Mouse (Mus musculus) MEL (cell line): ENCODE data around the gene Gpr180. TPM values are rescaled to one million over a fixed set of nuclear protein-coding genes. Genes with fewer than 3 reads are reported as not detected.

Source experiments
- DNase-seq: peaks from one replicate; pipeline ENCODE4 v3.0.0; 2011; ENCODE audit warnings: low read depth, low spot score
- H3K27ac ChIP-seq: 2 replicates; pipeline ENCODE4 v1.5.1; 2012; ENCODE audit warnings: low read depth, mild to moderate bottlenecking, control low read depth, low read length, moderate library complexity; ENCODE audit not compliant: control insufficient read depth
- H3K27me3 ChIP-seq, 2 experiments: fragments of 150-350 bp in 1 of 2; sonication (generic) in 1 of 2; 2 replicates each; pipeline ENCODE4 v1.6.1; 2012; ENCODE audit warnings: low read length in 2 of 2, mild to moderate bottlenecking in 2 of 2, improper control_type of control experiment in 1 of 2, moderate library complexity in 1 of 2; ENCODE audit not compliant: insufficient read depth in 2 of 2, control insufficient read depth in 1 of 2
- H3K36me3 ChIP-seq, 2 experiments: 2 replicates each; pipeline ENCODE4 v1.6.1; 2012 to 2014; ENCODE audit warnings: low read length in 2 of 2, improper control_type of control experiment in 1 of 2, inconsistent platforms in 1 of 2, mild to moderate bottlenecking in 1 of 2; ENCODE audit not compliant: insufficient read depth in 2 of 2, control insufficient read depth in 1 of 2
- H3K4me1 ChIP-seq, 2 experiments: fragments of 150-350 bp in 1 of 2; sonication (generic) in 1 of 2; 2 replicates each; pipeline ENCODE4 v1.6.1; 2012; ENCODE audit warnings: low read length in 2 of 2, improper control_type of control experiment in 1 of 2, mild to moderate bottlenecking in 1 of 2; ENCODE audit not compliant: insufficient read depth in 2 of 2, control insufficient read depth in 1 of 2
- H3K4me3 ChIP-seq, 2 experiments: fragments of 150-350 bp in 1 of 2; sonication (generic) in 1 of 2; 2 replicates each; pipeline ENCODE4 v1.5.1; 2012; ENCODE audit warnings: low read depth in 2 of 2, low read length in 2 of 2, mild to moderate bottlenecking in 2 of 2, moderate library complexity in 2 of 2, control low read depth in 1 of 2, improper control_type of control experiment in 1 of 2; ENCODE audit not compliant: control insufficient read depth in 1 of 2, insufficient read depth in 1 of 2
- H3K79me2 ChIP-seq: 2 replicates; pipeline ENCODE4 v1.6.1; 2012; ENCODE audit warnings: mild to moderate bottlenecking, low read length, moderate library complexity; ENCODE audit not compliant: control insufficient read depth, poor library complexity, insufficient read depth
- H3K9ac ChIP-seq: 2 replicates; pipeline ENCODE4 v1.6.1; 2012; ENCODE audit warnings: low read depth, mild to moderate bottlenecking, control low read depth, low read length, moderate library complexity; ENCODE audit not compliant: control insufficient read depth, poor library complexity, severe bottlenecking
- H3K9me3 ChIP-seq: fragments of 150-350 bp; sonication (generic); replicated peaks from 2 replicates; pipeline ENCODE4 v1.6.1; 2012; ENCODE audit warnings: mild to moderate bottlenecking, low read length, improper control_type of control experiment, moderate library complexity; ENCODE audit not compliant: insufficient read depth
- CHD2 ChIP-seq: IDR thresholded peaks from 2 replicates; pipeline ENCODE4 v1.6.1; 2011; ENCODE audit warnings: low read length, improper control_type of control experiment
- CTCF ChIP-seq, 3 experiments: IDR thresholded peaks in 2 of 3; conservative IDR thresholded peaks in 1 of 3; 2 replicates each; pipeline ENCODE4 v1.5.1; 2011 to 2012; ENCODE audit warnings: low read length in 3 of 3, low read depth in 2 of 3, mild to moderate bottlenecking in 2 of 3, improper control_type of control experiment in 1 of 3, inconsistent platforms in 1 of 3, mixed read lengths in 1 of 3, moderate library complexity in 1 of 3; ENCODE audit not compliant: control insufficient read depth in 1 of 3, insufficient read depth in 1 of 3, poor library complexity in 1 of 3, severe bottlenecking in 1 of 3
- E2F4 ChIP-seq: IDR thresholded peaks from 2 replicates; pipeline ENCODE4 v1.6.1; 2011; ENCODE audit warnings: low read depth, low read length, improper control_type of control experiment, borderline replicate concordance
- EP300 ChIP-seq, 2 experiments: IDR thresholded peaks; 2 replicates each; pipeline ENCODE4 v1.6.1; 2011; ENCODE audit warnings: improper control_type of control experiment in 2 of 2, low read length in 2 of 2, low read depth in 1 of 2, mild to moderate bottlenecking in 1 of 2
- ETS1 ChIP-seq: IDR thresholded peaks from 2 replicates; pipeline ENCODE4 v1.6.1; 2012; ENCODE audit warnings: low read depth, mild to moderate bottlenecking, inconsistent platforms, low read length, improper control_type of control experiment, moderate library complexity
- GABPA ChIP-seq: IDR thresholded peaks from 2 replicates; pipeline ENCODE4 v1.6.1; 2012; ENCODE audit warnings: low read depth, mild to moderate bottlenecking, inconsistent platforms, low read length, improper control_type of control experiment, moderate library complexity
- GATA1 ChIP-seq: IDR thresholded peaks from 2 replicates; pipeline ENCODE4 v1.6.1; 2011; ENCODE audit warnings: low read depth, low read length, improper control_type of control experiment
- HCFC1 ChIP-seq: IDR thresholded peaks from 2 replicates; pipeline ENCODE4 v1.6.1; 2012; ENCODE audit warnings: low read depth, mild to moderate bottlenecking, inconsistent platforms, low read length, improper control_type of control experiment, moderate library complexity
- JUND ChIP-seq: IDR thresholded peaks from 2 replicates; pipeline ENCODE4 v1.6.1; 2011; ENCODE audit warnings: low read depth, mild to moderate bottlenecking, improper control_type of control experiment, low read length
- KAT2A ChIP-seq: conservative IDR thresholded peaks from 2 replicates; pipeline ENCODE4 v1.6.1; 2012; ENCODE audit warnings: low read depth, low read length, improper control_type of control experiment, inconsistent platforms
- MAFK ChIP-seq: IDR thresholded peaks from 2 replicates; pipeline ENCODE4 v1.6.1; 2011; ENCODE audit warnings: low read depth, mild to moderate bottlenecking, low read length, improper control_type of control experiment, borderline replicate concordance
- MAX ChIP-seq: IDR thresholded peaks from 2 replicates; pipeline ENCODE4 v1.6.1; 2011; ENCODE audit warnings: low read length, improper control_type of control experiment
- MAZ ChIP-seq: IDR thresholded peaks from 2 replicates; pipeline ENCODE4 v1.6.1; 2012; ENCODE audit warnings: low read depth, mild to moderate bottlenecking, inconsistent platforms, low read length, improper control_type of control experiment
- MEF2A ChIP-seq: IDR thresholded peaks from 2 replicates; pipeline ENCODE4 v1.6.1; 2014; ENCODE audit warnings: low read depth, mild to moderate bottlenecking, inconsistent platforms, low read length, improper control_type of control experiment; ENCODE audit not compliant: poor library complexity, insufficient replicate concordance, severe bottlenecking; ENCODE audit errors: extremely low read depth
- MXI1 ChIP-seq: IDR thresholded peaks from 2 replicates; pipeline ENCODE4 v1.6.1; 2011; ENCODE audit warnings: mild to moderate bottlenecking, low read depth, low read length, improper control_type of control experiment
- MYB ChIP-seq: IDR thresholded peaks from 2 replicates; pipeline ENCODE4 v1.6.1; 2011; ENCODE audit warnings: mild to moderate bottlenecking, low read depth, low read length, improper control_type of control experiment
- POLR2A ChIP-seq, 2 experiments: IDR thresholded peaks; 2 replicates each; pipeline ENCODE4 v1.6.1; 2011 to 2012; ENCODE audit warnings: low read length in 2 of 2, mild to moderate bottlenecking in 2 of 2, control low read depth in 1 of 2, improper control_type of control experiment in 1 of 2, low read depth in 1 of 2, moderate library complexity in 1 of 2; ENCODE audit not compliant: control insufficient read depth in 1 of 2, insufficient read depth in 1 of 2, poor library complexity in 1 of 2
- RAD21 ChIP-seq: IDR thresholded peaks from 2 replicates; pipeline ENCODE4 v1.6.1; 2011; ENCODE audit warnings: mild to moderate bottlenecking, low read depth, low read length, improper control_type of control experiment
- SIN3A ChIP-seq: IDR thresholded peaks from 2 replicates; pipeline ENCODE4 v1.6.1; 2012; ENCODE audit warnings: low read length, improper control_type of control experiment, inconsistent platforms
- SMC3 ChIP-seq: IDR thresholded peaks from 2 replicates; pipeline ENCODE4 v1.6.1; 2011; ENCODE audit warnings: low read depth, low read length, improper control_type of control experiment
- TAL1 ChIP-seq: IDR thresholded peaks from 2 replicates; pipeline ENCODE4 v1.6.1; 2012; ENCODE audit warnings: mild to moderate bottlenecking, inconsistent platforms, low read length, moderate library complexity, mixed read lengths
- TBP ChIP-seq: IDR thresholded peaks from 2 replicates; pipeline ENCODE4 v1.8.0; 2011; ENCODE audit warnings: low read depth, low read length, improper control_type of control experiment
- UBTF ChIP-seq: IDR thresholded peaks from 2 replicates; pipeline ENCODE4 v1.6.1; 2012; ENCODE audit warnings: low read depth, mild to moderate bottlenecking, inconsistent platforms, low read length, improper control_type of control experiment, moderate library complexity, borderline replicate concordance; ENCODE audit not compliant: insufficient read depth
- USF1 ChIP-seq: IDR thresholded peaks from 2 replicates; pipeline ENCODE4 v1.6.1; 2014; ENCODE audit warnings: low read depth, mild to moderate bottlenecking, inconsistent platforms, low read length, improper control_type of control experiment, moderate library complexity
- polyA plus RNA-seq, 2 experiments: library from polyadenylated mRNA; stranded (reverse) in 1 of 2; unstranded in 1 of 2; fragments of >175 nt in 1 of 2; fragments of >200 nt in 1 of 2; gene quantifications; 2 replicates each; pipeline versions ENCODE4 v1.2.1 to v1.2.4; 2012; ENCODE audit warnings: low replicate concordance in 2 of 2, low read depth in 1 of 2; ENCODE audit not compliant: insufficient read length in 2 of 2, insufficient read depth in 1 of 2, missing spikeins in 1 of 2
- total RNA-seq: library from RNA; depleted of rRNA; stranded (reverse); fragments of 300-350 nt; gene quantifications from 2 replicates; pipeline ENCODE4 v1.2.3, GENCODE M21; 2012

Gene Gpr180
- total and polyA plus RNA-seq, 3 experiments, result 12.6 to 14.8 TPM; not detected in 1

DNA sequence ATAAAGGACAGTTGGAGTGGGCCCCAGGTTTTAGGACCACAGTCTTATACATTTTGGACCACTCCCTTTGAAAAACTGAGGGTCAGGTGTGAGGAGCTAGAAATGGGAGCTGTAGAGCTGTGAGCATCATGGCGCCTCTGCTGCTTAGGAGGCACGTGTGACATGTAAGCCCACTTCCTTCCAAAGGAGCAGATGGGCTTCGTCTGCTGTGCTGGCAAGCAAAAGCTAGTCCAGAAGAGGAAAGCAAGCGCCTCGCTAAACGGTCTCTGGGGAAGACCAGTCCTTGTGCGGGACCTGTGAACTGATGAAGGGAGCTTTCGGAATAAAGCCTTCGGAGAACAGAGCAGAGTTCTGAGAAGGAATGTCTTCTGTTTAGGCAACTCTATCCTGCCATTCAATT is 54.5 kb downstream of the Gpr180 start:
- no peak for TF ChIP-seq GABPA
- no peak for TF ChIP-seq SIN3A
- TF ChIP-seq MEF2A, result no peak
- TF ChIP-seq RAD21, result no peak
- TF ChIP-seq CHD2, result no peak
- no peak for TF ChIP-seq MAFK
- no peak for TF ChIP-seq MXI1
- TF ChIP-seq UBTF, result no peak
- TF ChIP-seq USF1, result no peak
- H3K9ac ChIP-seq, result no peak overlapping the region
- H3K4me1 ChIP-seq, result peaks cover 0 to 2% of the 10 kb centered on the region in 2 experiments; a peak in 2 of 4 replicates
- H3K79me2 ChIP-seq, result no peaks in the 10 kb centered on the region
- no peak overlapping the region for H3K27ac ChIP-seq
- H3K9me3 ChIP-seq, result no peaks in the 10 kb centered on the region
- H3K4me3 ChIP-seq, result no peak overlapping the region
- H3K36me3 ChIP-seq, result peaks cover 0 to 4% of the 10 kb centered on the region in 2 experiments; a peak in 2 of 4 replicates
- H3K27me3 ChIP-seq, result no peaks in the 10 kb centered on the region
- DNase-seq, result no peak

DNA sequence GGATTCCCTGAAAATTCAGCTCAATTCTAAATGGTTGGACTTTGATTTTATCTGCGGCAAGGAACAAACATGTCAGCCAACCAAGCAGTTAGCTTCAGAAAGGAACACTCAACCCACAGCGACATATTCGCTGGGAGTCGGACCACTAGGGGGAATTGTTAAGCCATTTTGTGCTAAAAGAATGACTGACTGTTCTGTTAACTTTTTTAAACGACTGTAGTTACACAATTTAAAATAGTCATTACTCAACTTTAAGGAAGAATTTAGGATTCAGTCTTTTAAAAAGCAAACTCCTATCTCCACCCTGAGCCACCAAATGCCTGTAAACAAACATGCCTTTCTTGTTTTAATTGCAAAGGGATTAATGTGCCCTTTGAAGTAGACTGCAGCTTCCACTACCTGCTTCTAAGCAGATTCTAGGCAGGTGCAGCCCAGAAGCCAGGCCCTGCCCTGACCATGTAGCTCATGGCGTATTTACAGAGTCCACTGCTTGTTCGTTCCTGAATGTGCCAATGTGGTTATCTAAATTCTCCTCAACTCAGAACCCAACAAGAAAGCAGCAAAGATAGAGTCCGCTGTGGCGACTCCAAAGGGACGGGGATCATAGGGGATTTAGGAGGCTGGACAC is 56.2 kb downstream of the Gpr180 start:
- H3K79me2 ChIP-seq, result no peaks in the 10 kb centered on the region
- no peaks in the 10 kb centered on the region for H3K27me3 ChIP-seq
- H3K4me3 ChIP-seq, result no peak overlapping the region
- H3K9me3 ChIP-seq, result no peaks in the 10 kb centered on the region
- TF ChIP-seq JUND (no peak), MAX (no peak), SMC3 (no peak), CTCF (IDR thresholded peaks at IDR 0.05 in 2 of 3, conservative IDR thresholded peaks at IDR 0.05 in 1 of 3; ENCODE audit: control insufficient read depth in 1 of 3, insufficient read depth in 1 of 3, low read depth in 2 of 3, low read length in 3 of 3, poor library complexity in 1 of 3, severe bottlenecking in 1 of 3) (no peak), MXI1 (no peak), TBP (no peak), MAZ (no peak), E2F4 (no peak), UBTF (no peak), TAL1 (no peak), POLR2A (IDR thresholded peaks at IDR 0.05; ENCODE audit: control insufficient read depth in 1 of 2, insufficient read depth in 1 of 2, low read depth in 1 of 2, low read length in 2 of 2, poor library complexity in 1 of 2) (no peak), MAFK (no peak), MYB (no peak), GABPA (no peak), ETS1 (no peak), MEF2A (no peak), EP300 (IDR thresholded peaks at IDR 0.05; ENCODE audit: low read depth in 1 of 2, low read length in 2 of 2) (no peak), HCFC1 (no peak), GATA1 (no peak), KAT2A (no peak)
- H3K36me3 ChIP-seq, result peaks cover 0 to 10% of the 10 kb centered on the region in 2 experiments; a peak in 2 of 4 replicates
- peaks cover 5 to 9% of the 10 kb centered on the region in 2 experiments; a peak in 3 of 4 replicates for H3K4me1 ChIP-seq
- no peak overlapping the region for H3K27ac ChIP-seq
- H3K9ac ChIP-seq, result no peak overlapping the region
- DNase-seq, result no peak
